ENCODE assay signal across 7 mouse cellular contexts in the genomic region with DNA sequence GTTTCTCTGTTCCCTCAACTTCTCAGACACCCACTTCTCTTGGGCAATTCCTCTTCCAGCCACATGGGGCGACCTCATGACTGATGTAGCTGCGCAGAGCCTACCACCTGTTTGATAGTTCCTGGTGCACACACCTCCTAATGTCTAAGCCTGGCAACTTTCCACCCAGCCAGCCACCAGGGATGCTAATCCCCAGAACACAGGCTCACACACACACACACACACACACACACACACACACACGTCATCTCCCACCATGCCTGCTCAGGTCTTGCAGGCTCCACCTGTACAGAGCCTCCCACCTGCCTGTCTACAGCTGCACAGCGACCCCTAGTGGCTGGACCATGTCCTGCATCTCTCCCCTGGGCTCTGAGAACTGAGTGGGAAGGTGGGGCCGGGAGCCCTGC. TPM values are rescaled to one million over a fixed set of nuclear protein-coding genes. Genes with fewer than 3 reads are reported as not detected.
A peak's percentile ranks its signal among the peaks of the same experiment; 100 is the strongest.
DNase-seq lines count a peak whose midpoint lies in the region; ATAC-seq lines count a peak whose summit lies in the region.

No protein-coding gene starts in this region.

- H3K9me3 ChIP-seq in forebrain, embryonic 16.5 days (ENCODE audit: control insufficient read depth, low read length), result no peaks in the 10 kb centered on the region
- no peaks in the 10 kb centered on the region for H3K9me3 ChIP-seq in limb, embryonic 10.5 days (replicated peaks)
- H3K9me3 ChIP-seq in midbrain, embryonic 12.5 days, result no peaks in the 10 kb centered on the region

- H3K27ac ChIP-seq in forebrain, embryonic 16.5 days (ENCODE audit: low read length), result no peak overlapping the region
- H3K27ac ChIP-seq in limb, embryonic 10.5 days, result no peak overlapping the region
- no peak overlapping the region for H3K27ac ChIP-seq in midbrain, embryonic 12.5 days (replicated peaks)

- H3K9ac ChIP-seq in forebrain, embryonic 16.5 days (replicated peaks; ENCODE audit: low read depth, low read length), result no peak overlapping the region
- no peak overlapping the region for H3K9ac ChIP-seq in midbrain, embryonic 12.5 days (replicated peaks)

- no peak overlapping the region for H3K4me2 ChIP-seq in forebrain, embryonic 16.5 days (ENCODE audit: low read length)
- H3K4me2 ChIP-seq in midbrain, embryonic 12.5 days (replicated peaks), result no peak overlapping the region

- no peaks in the 10 kb centered on the region for H3K4me1 ChIP-seq in forebrain, embryonic 16.5 days (replicated peaks; ENCODE audit: control insufficient read depth, insufficient read depth, low read length)
- H3K4me1 ChIP-seq in limb, embryonic 10.5 days, result peaks cover 20% of the 10 kb centered on the region
- no peaks in the 10 kb centered on the region; the same call in 1 of the 2 replicates for H3K4me1 ChIP-seq in midbrain, embryonic 12.5 days

- no peak overlapping the region for H3K4me3 ChIP-seq in forebrain, embryonic 16.5 days (replicated peaks; ENCODE audit: low read length)
- H3K4me3 ChIP-seq in limb, embryonic 10.5 days, result no peak overlapping the region
- H3K4me3 ChIP-seq in midbrain, embryonic 12.5 days, result no peak overlapping the region

- H3K27me3 ChIP-seq in forebrain, embryonic 16.5 days (replicated peaks; ENCODE audit: control insufficient read depth, insufficient read depth, low read length), result no peaks in the 10 kb centered on the region
- no peaks in the 10 kb centered on the region for H3K27me3 ChIP-seq in limb, embryonic 10.5 days (ENCODE audit: low read depth, poor library complexity, severe bottlenecking)
- H3K27me3 ChIP-seq in midbrain, embryonic 12.5 days, result no peaks in the 10 kb centered on the region

- WGBS in forebrain, embryonic 16.5 days, result 38% methylated on average over 5 of the region's 5 CpGs
- WGBS in limb, embryonic 10.5 days, result 56% methylated on average over 5 of the region's 5 CpGs
- 48% methylated on average over 5 of the region's 5 CpGs for WGBS in midbrain, embryonic 12.5 days

- peak; percentile 47; the same call in 1 of the 2 replicates for ATAC-seq in forebrain, embryonic 16.5 days
- peak; percentile 45; the same call in 1 of the 2 replicates for ATAC-seq in midbrain, embryonic 12.5 days (ENCODE audit: low FRiP score, low read depth)

- DNase-seq in R1 (ENCODE audit: low read depth, low spot score), result peak; percentile 92
- DNase-seq in cerebellum, adult 11-12 months, result peak; percentile 61
- DNase-seq in induced T-regulatory cell, adult 2 months (ENCODE audit: low read depth), result peak; percentile 94
- peak; percentile 86 for DNase-seq in limb, embryonic 10.5 days (ENCODE audit: low spot score)
- DNase-seq in spleen, adult 12 weeks (ENCODE audit: low spot score), result peak; percentile 77

- H3K36me3 ChIP-seq in forebrain, embryonic 16.5 days (ENCODE audit: control insufficient read depth, insufficient read depth), result peaks cover 61% of the 10 kb centered on the region
- H3K36me3 ChIP-seq in limb, embryonic 10.5 days, result peaks cover 74% of the 10 kb centered on the region
- peaks cover 72% of the 10 kb centered on the region for H3K36me3 ChIP-seq in midbrain, embryonic 12.5 days

RNA-seq across cellular contexts. Expression of gene Slc44a4, which starts 2.3 kb away (rescaled TPM):
- 0.09 TPM in 1 of 2 replicates, not detected in the other for polyA plus RNA-seq in forebrain, embryonic 16.5 days (2015; fragmentation: Nextera tagmentation; extraction: Ambion mirVana)
- not detected in 2 replicates for polyA plus RNA-seq in limb, embryonic 10.5 days (2016; fragmentation: Nextera tagmentation; extraction: Ambion mirVana)
- 0.08 and 0.13 TPM in 2 replicates for polyA plus RNA-seq in midbrain, embryonic 12.5 days (2016; fragmentation: Nextera tagmentation; extraction: Ambion mirVana)

RNA-seq across cellular contexts. Expression of gene Ehmt2, which starts 13.7 kb away (rescaled TPM):
- polyA plus RNA-seq in forebrain, embryonic 16.5 days (2015; fragmentation: Nextera tagmentation; extraction: Ambion mirVana), result 107 and 121 TPM in 2 replicates
- polyA plus RNA-seq in limb, embryonic 10.5 days (2016; fragmentation: Nextera tagmentation; extraction: Ambion mirVana), result 109 and 116 TPM in 2 replicates
- polyA plus RNA-seq in midbrain, embryonic 12.5 days (2016; fragmentation: Nextera tagmentation; extraction: Ambion mirVana), result 113 and 120 TPM in 2 replicates

RNA-seq across cellular contexts. Expression of gene C2, which starts 13.9 kb away (rescaled TPM):
- 1.6 and 1.7 TPM in 2 replicates for polyA plus RNA-seq in forebrain, embryonic 16.5 days (2015; fragmentation: Nextera tagmentation; extraction: Ambion mirVana)
- 0.29 and 0.40 TPM in 2 replicates for polyA plus RNA-seq in limb, embryonic 10.5 days (2016; fragmentation: Nextera tagmentation; extraction: Ambion mirVana)
- polyA plus RNA-seq in midbrain, embryonic 12.5 days (2016; fragmentation: Nextera tagmentation; extraction: Ambion mirVana), result 0.86 and 2.1 TPM in 2 replicates

RNA-seq across cellular contexts. Expression of gene Neu1, which starts 19.1 kb away (rescaled TPM):
- polyA plus RNA-seq in forebrain, embryonic 16.5 days (2015; fragmentation: Nextera tagmentation; extraction: Ambion mirVana), result 31.8 and 36.8 TPM in 2 replicates
- 14.6 and 16.1 TPM in 2 replicates for polyA plus RNA-seq in limb, embryonic 10.5 days (2016; fragmentation: Nextera tagmentation; extraction: Ambion mirVana)
- 20.4 and 20.7 TPM in 2 replicates for polyA plus RNA-seq in midbrain, embryonic 12.5 days (2016; fragmentation: Nextera tagmentation; extraction: Ambion mirVana)

RNA-seq across cellular contexts. Expression of gene Gm20547, which starts 30.1 kb away (rescaled TPM):
- 0.29 TPM in 1 of 2 replicates, not detected in the other for polyA plus RNA-seq in forebrain, embryonic 16.5 days (2015; fragmentation: Nextera tagmentation; extraction: Ambion mirVana)
- polyA plus RNA-seq in limb, embryonic 10.5 days (2016; fragmentation: Nextera tagmentation; extraction: Ambion mirVana), result 0.06 TPM in 1 of 2 replicates, not detected in the other
- not detected in 2 replicates for polyA plus RNA-seq in midbrain, embryonic 12.5 days (2016; fragmentation: Nextera tagmentation; extraction: Ambion mirVana)
